Mouse (Mus musculus) heart, embryonic 13.5 days (tissue): Measurements from ENCODE around the gene Acot1. TPM values are rescaled to one million over a fixed set of nuclear protein-coding genes. Genes with fewer than 3 reads are reported as not detected.
A peak's percentile ranks its signal among the peaks of the same experiment; 100 is the strongest.
"Not testable (repeated sequence)": the region's sequence is repeated elsewhere in the genome, so short reads cannot be mapped to it uniquely, and the experiment has no call there.

Source experiments
- ATAC-seq: fragments of 200-750 bp; cut with Nextera tagmentation; 2 replicates; pipeline ENCODE4 v1.8.0; 2017; ENCODE audit warnings: moderate TSS enrichment; ENCODE audit not compliant: insufficient number of reproducible peaks, low FRiP score, low TSS enrichment; ENCODE audit errors: extremely low read depth
- H3K27ac ChIP-seq: fragments of 300-500 bp; sonication (generic); replicated peaks from 2 replicates; pipeline ENCODE4 v1.5.1; 2015; ENCODE audit warnings: moderate library complexity, mild to moderate bottlenecking, inconsistent platforms
- H3K27me3 ChIP-seq: fragments of 300-500 bp; sonication (generic); replicated peaks from 2 replicates; pipeline ENCODE4 v1.6.1; 2015; ENCODE audit warnings: mild to moderate bottlenecking, inconsistent platforms
- H3K36me3 ChIP-seq: fragments of 300-500 bp; sonication (generic); 2 replicates; pipeline ENCODE4 v1.6.1; 2015; ENCODE audit warnings: mild to moderate bottlenecking, inconsistent platforms
- H3K4me1 ChIP-seq: fragments of 300-500 bp; sonication (generic); 2 replicates; pipeline ENCODE4 v1.6.1; 2015; ENCODE audit warnings: inconsistent platforms
- H3K4me2 ChIP-seq: fragments of 300-500 bp; sonication (generic); 2 replicates; pipeline ENCODE4 v1.6.1; 2015; ENCODE audit warnings: inconsistent platforms, mild to moderate bottlenecking, moderate library complexity
- H3K4me3 ChIP-seq: fragments of 300-500 bp; sonication (generic); 2 replicates; pipeline ENCODE4 v1.5.1; 2015; ENCODE audit warnings: moderate library complexity, mild to moderate bottlenecking, inconsistent platforms
- H3K9ac ChIP-seq: fragments of 300-500 bp; sonication (generic); 2 replicates; pipeline ENCODE4 v1.6.1; 2015; ENCODE audit warnings: inconsistent platforms, mild to moderate bottlenecking, moderate library complexity
- H3K9me3 ChIP-seq: fragments of 300-500 bp; sonication (generic); 2 replicates; pipeline ENCODE4 v1.6.1; 2016; ENCODE audit warnings: inconsistent platforms
- WGBS: fragments of 180-500 bp; shearing (Covaris S2); methylation state at CpG from one replicate; pipeline ENCODE4 v1.1.7; 2015; ENCODE audit warnings: mixed read lengths; 5-methylcytosine and 5-hydroxymethylcytosine counted together
- polyA plus RNA-seq: library from polyadenylated mRNA; unstranded; fragments of >200 nt; fragmentation: Nextera tagmentation; extraction: Ambion mirVana; gene quantifications from 2 replicates; pipeline ENCODE4 v1.2.1, GENCODE M21; 2015

The Acot1 gene
- polyA plus RNA-seq, 1 experiment from 2014 or later = 22.4 TPM

DNA sequence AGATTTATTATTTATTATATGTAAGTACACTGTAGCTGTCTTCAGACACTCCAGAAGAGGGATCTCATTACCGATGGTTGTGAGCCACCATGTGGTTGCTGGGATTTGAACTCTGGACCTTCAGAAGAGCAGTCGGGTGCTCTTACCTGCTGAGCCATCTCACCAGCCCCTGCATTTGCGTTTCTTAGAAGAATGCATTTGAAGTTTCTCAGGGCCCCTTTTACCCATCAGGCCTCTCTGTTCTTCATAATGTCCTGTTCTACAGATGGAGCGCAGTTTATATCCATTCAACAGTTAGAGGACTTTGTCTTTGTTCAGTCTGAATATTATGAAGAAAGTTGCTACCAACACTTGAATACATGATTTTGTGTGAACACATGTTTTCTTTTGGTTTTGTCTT lies 13.0 kb downstream of the Acot1 start:
- not testable (repeated sequence) for H3K36me3 ChIP-seq, H3K9me3 ChIP-seq, H3K27ac ChIP-seq, H3K27me3 ChIP-seq, ATAC-seq, H3K4me3 ChIP-seq, H3K9ac ChIP-seq, H3K4me2 ChIP-seq
- H3K4me1 ChIP-seq = peaks cover 16% of the 10 kb centered on the region
- WGBS = 90% methylated on average over 4 of the region's 4 CpGs

DNA sequence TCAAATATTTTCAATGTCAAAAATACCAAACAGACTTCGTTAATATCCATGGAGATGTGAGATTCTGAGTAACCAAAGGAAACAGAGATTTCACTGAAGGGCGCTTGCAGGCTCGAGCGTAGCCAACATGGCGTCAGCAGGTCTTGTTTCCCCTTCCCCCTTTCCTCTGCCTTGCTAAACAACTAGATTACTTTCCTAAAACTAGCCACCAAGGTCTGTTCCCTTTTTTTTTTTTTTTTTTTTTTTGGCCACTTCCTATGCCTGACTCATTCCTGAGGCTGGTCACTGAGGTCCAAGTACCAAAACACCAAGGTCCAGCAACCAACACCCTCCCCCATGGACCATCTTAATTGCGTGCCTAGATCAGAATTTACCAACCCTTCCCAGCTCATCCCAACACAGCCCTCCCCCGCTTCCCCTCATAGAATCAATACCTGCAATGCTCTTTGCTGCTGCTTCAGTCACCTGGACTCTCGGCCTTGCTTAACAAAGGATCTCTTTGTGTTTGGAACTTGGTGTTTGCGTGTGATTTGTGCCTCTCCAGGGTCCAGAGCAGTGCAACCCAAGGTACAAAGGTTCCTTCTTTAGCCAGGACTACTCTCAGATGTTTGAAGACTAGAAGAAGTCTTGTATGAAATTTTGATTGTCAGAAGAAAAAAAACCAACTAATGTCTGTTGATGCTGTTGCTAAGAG lies 13.9 kb downstream of the Acot1 start:
- 83% methylated on average over 9 of the region's 9 CpGs for WGBS
- peaks cover 16% of the 10 kb centered on the region for H3K4me1 ChIP-seq
- H3K27me3 ChIP-seq = no peaks in the 10 kb centered on the region
- ATAC-seq = no peak
- no peak overlapping the region for H3K4me3 ChIP-seq
- H3K4me2 ChIP-seq = no peak overlapping the region
- H3K9me3 ChIP-seq = no peaks in the 10 kb centered on the region
- no peak overlapping the region for H3K27ac ChIP-seq
- no peak overlapping the region for H3K9ac ChIP-seq
- no peaks in the 10 kb centered on the region for H3K36me3 ChIP-seq

DNA sequence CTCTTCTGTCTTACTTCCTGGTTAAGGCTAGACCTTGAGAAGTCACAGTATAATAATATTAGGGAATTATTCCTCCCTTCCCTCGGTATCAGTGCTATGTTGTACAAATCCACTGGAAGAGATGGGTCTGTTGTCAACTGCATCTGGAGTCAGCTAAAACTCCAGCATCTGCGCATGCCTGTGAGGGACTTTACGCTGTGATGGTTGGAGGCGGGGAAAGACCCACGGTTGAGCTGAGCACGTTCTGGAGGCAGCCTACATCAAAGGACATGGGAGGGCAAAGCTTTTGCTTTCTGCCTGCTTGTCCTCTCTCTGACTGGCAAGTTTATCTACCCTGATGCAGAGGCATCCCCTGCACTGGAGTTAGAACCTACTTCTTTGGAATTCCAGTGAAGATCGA lies 16.6 kb downstream of the Acot1 start:
- Histone ChIP-seq H3K4me3 (no peak overlapping the region), H3K27ac (no peak overlapping the region), H3K9me3 (no peaks in the 10 kb centered on the region), H3K36me3 (no peaks in the 10 kb centered on the region), H3K9ac (no peak overlapping the region), H3K4me2 (no peak overlapping the region), H3K4me1 (peaks cover 8% of the 10 kb centered on the region; the same call in 1 of the 2 replicates), H3K27me3 (no peaks in the 10 kb centered on the region)
- no peak for ATAC-seq
- 78% methylated on average over 7 of the region's 7 CpGs for WGBS

DNA sequence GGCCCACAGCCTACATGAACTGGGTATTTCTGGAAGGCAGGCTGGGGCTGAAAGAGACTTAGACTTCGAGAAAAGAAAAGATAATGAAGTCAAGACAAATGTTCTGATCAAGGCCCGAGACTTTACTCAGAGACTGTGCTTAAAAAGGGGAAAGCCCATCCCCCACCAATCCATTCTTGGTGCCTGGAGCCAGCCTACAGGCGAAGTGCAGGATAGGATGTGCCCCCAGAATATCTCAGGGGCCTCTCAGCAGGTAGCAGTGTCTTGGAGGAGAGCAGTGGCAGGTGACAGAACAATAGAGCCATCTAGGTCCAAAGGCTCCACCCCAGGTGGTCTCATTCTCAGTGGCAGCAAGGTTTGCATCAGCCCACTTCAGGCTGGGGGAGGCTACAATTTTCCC lies 19.0 kb downstream of the Acot1 start:
- not testable (repeated sequence) for H3K4me2 ChIP-seq, H3K4me1 ChIP-seq, H3K9me3 ChIP-seq, ATAC-seq, H3K27me3 ChIP-seq, H3K9ac ChIP-seq, H3K4me3 ChIP-seq, H3K36me3 ChIP-seq, H3K27ac ChIP-seq
- WGBS = 64% methylated on average over 3 of the region's 3 CpGs

DNA sequence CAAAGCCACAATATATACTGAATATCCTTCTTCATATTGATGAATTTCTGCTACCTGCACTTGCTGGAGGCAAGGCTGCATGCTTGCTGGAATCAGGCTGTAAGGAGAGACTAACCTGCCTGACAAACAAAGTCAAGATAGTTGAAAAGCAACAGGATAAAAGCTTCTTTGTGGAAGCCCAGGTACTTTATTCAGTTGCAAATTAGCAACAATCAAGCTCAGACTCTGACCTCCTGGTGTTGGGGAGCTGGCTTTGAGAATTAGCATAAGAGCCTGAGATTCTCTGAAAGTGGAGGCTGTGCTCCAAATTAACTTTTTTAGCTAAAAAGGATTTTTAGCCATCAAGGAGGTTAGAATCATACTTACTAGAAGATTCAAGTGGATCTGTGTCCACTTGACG lies 19.8 kb downstream of the Acot1 start:
- not testable (repeated sequence) for H3K27ac ChIP-seq, H3K36me3 ChIP-seq, ATAC-seq, H3K4me1 ChIP-seq, H3K4me3 ChIP-seq, H3K9me3 ChIP-seq, H3K9ac ChIP-seq, H3K27me3 ChIP-seq, H3K4me2 ChIP-seq
- 93% methylated on average over 1 of the region's 1 CpGs for WGBS

DNA sequence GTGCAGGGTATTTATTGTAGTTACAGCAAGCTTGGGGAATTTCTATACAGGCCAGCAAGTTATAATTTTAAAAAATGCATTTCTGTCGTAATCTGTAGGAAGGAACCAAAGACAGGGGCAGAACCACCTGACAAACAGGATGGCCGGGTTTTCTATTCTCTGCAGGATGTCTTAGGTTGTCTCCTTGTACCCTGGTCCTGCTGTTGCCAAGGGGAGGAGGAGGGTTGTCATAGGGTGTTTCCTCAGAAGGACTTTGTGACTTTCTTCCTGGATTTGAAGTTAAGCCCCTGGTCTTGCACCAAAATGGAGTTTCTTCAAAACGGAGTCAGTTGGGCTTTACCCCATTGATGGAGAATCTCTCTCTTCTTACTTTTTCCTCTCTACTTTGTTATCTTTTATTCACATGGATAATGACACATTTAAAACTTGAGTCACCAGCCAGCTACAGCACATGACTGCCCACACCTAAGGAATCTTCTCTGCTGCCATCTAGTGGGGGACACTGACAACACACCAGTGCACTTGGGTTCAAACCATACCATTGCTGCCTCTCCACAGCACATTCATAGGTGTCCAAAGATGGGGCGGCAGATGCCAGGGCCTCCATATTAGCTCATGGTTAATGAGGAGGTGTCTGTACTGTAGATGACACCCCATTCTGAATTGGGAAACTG lies 21.5 kb downstream of the Acot1 start:
- Histone ChIP-seq H3K4me1 (peaks cover 2% of the 10 kb centered on the region; the same call in 1 of the 2 replicates), H3K4me2 (no peak overlapping the region), H3K27ac (no peak overlapping the region), H3K27me3 (peaks cover 3% of the 10 kb centered on the region; the same call in 1 of the 2 replicates), H3K9me3 (no peaks in the 10 kb centered on the region), H3K4me3 (no peak overlapping the region), H3K9ac (no peak overlapping the region), H3K36me3 (no peaks in the 10 kb centered on the region)
- ATAC-seq = no peak
- 61% methylated on average over 4 of the region's 4 CpGs for WGBS

DNA sequence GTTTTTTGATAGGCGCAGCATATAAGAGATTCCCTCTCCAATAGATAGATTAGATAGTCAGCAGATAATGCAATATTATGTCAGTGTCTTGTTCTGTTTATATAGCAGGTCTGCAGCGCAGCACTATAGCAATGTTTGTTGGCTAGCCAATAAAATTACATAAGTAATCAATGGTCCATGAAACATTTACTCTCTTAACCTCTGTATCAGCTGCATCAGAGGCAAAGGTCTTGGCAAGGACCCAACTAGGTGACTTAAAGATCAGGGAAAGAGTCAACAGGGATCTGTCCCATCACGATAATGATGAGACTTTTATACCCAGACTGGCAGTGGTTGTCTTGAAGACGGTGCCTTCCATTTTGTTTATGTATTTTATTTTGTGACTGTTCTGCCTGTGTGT lies 23.6 kb downstream of the Acot1 start:
- peaks cover 2% of the 10 kb centered on the region; the same call in 1 of the 2 replicates for H3K4me1 ChIP-seq
- no peak overlapping the region for H3K4me3 ChIP-seq
- H3K9ac ChIP-seq = no peak overlapping the region
- no peaks in the 10 kb centered on the region for H3K36me3 ChIP-seq
- H3K9me3 ChIP-seq = no peaks in the 10 kb centered on the region
- H3K27ac ChIP-seq = no peak overlapping the region
- H3K4me2 ChIP-seq = no peak overlapping the region
- WGBS = 78% methylated on average over 4 of the region's 4 CpGs
- ATAC-seq = no peak
- H3K27me3 ChIP-seq = peaks cover 8% of the 10 kb centered on the region; the same call in 1 of the 2 replicates

DNA sequence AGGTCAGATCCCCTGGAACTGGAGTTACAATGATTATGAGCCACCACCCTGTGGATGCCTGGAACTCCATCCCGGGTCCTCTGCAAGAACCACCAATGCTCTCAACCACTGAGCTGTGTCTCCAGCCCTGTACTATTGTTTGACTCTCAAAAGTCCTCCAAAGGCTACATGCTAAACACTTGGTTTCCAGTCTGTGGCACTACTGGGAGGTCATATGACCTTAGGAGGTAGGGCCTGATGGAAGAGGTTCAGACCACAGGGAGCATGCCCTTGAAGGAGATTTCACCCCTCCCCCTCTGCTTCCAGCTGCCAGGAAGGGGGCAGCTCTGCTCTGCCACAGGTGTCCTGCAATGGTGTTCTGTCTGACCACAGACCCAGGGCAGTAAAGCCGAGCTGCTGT lies 24.0 kb downstream of the Acot1 start:
- H3K9ac ChIP-seq, H3K4me3 ChIP-seq, H3K4me2 ChIP-seq, H3K27ac ChIP-seq, H3K27me3 ChIP-seq, H3K9me3 ChIP-seq, ATAC-seq, H3K36me3 ChIP-seq, H3K4me1 ChIP-seq: not testable (repeated sequence)
- WGBS = 64% methylated on average over 2 of the region's 2 CpGs

DNA sequence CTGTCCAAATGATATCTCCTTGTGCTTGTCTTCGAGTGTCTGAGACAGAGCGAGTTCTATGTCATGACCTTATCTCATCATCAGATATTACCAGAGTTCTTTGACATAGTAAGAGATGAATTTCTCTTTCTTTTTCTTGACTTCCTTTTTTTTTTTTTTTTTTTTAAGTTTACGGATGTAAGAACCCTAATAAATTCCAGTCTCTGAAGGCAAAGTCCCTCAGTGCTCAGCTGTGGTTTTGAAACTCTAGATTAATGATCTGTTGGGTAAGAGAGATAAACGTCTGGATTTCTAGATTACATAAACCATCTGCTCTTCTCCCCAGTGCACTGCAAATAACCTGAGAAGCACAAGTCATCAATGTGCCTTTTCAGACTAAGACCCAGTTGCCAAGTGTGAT lies 24.8 kb downstream of the Acot1 start:
- Histone ChIP-seq H3K27ac (no peak overlapping the region), H3K4me3 (no peak overlapping the region), H3K36me3 (no peaks in the 10 kb centered on the region), H3K27me3 (peaks cover 8% of the 10 kb centered on the region; the same call in 1 of the 2 replicates), H3K4me1 (peaks cover 6% of the 10 kb centered on the region; the same call in 1 of the 2 replicates), H3K9ac (no peak overlapping the region), H3K9me3 (no peaks in the 10 kb centered on the region; the same call in 1 of the 2 replicates), H3K4me2 (no peak overlapping the region)
- WGBS = 55% methylated on average over 4 of the region's 4 CpGs
- no peak for ATAC-seq

DNA sequence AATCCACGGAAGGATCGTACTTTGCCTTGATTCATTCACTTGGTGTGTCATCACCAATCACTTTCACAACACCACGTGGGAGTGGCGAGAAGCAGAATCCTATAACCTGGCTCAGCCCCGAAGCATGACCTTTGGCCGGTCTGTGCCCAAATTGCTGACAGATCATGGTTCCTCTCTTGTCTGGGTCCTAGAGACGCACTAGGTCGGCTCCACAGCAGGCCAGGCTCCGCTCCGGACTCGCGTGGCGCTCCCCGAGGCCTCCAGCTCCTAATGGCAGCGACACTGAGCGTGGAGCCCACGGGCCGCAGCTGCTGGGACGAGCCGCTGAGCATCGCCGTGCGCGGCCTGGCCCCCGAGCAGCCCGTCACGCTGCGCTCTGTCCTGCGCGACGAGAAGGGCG lies 29.0 kb downstream of the Acot1 start, which contains the start of gene Acot4:
Gene Acot4 (plus strand): TSS at position 139 of the 400 bp plus-strand sequence.
- Histone ChIP-seq H3K4me2 (peak within 1 kb of the TSS; percentile 78), H3K9ac (peak within 1 kb of the TSS; percentile 79), H3K4me3 (peak within 1 kb of the TSS; percentile 57)
- not testable (repeated sequence) for H3K4me1 ChIP-seq, H3K27ac ChIP-seq, H3K27me3 ChIP-seq, H3K9me3 ChIP-seq, H3K36me3 ChIP-seq, ATAC-seq
- WGBS = 7% methylated on average over 32 of the region's 32 CpGs

DNA sequence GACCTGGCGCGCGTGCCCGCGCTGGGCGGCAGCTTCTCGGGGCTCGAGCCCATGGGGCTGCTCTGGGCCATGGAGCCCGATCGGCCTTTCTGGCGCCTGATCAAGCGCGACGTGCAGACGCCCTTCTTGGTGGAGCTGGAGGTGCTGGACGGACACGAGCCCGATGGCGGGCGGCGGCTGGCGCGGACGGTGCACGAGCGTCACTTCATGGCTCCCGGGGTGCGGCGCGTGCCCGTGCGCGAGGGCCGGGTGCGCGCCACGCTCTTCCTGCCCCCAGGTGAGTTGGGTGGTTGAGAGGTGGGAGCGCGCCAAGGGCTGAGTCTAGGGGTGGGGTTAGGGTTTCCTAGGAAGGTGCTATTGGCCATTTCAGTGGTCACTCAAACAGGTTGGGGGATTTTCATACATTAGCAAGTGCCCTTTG lies 29.4 kb downstream of the Acot1 start, which contains the start of gene Gm49366:
Gene Gm49366 (plus strand): TSS at position 245 of the 421 bp plus-strand sequence.
- not testable (repeated sequence) for H3K36me3 ChIP-seq, H3K27me3 ChIP-seq, H3K9me3 ChIP-seq, ATAC-seq, H3K4me1 ChIP-seq, H3K27ac ChIP-seq
- Histone ChIP-seq H3K4me2 (peak within 1 kb of the TSS; percentile 78), H3K4me3 (peak within 1 kb of the TSS; percentile 57), H3K9ac (peak within 1 kb of the TSS; percentile 79)
- 3% methylated on average over 39 of the region's 39 CpGs for WGBS
